28 mouse cellular contexts compared by ENCODE assay signal in genomic region chr10:117726888-117727385, GRCm38 (mm10). TPM values are rescaled to one million over a fixed set of nuclear protein-coding genes. Genes with fewer than 3 reads are reported as not detected.
"Had no signal": no experiment of that assay in that cellular context is flagged by ENCODE, and none has a peak within 500 bp of the region (broad histone marks: within the 10 kb centered on the region; RNA-seq: fewer than 3 reads in every experiment).

No protein-coding gene starts in this region.

- DNase-seq: cerebellum, adult 8-10 months; cerebellum, adult 9-10 months; cerebellum, adult 9-11 months; cerebellum, postnatal 10 days; cerebellum, postnatal 14 days; cerebellum, postnatal 25 days; cerebellum, postnatal 36 days; embryo, embryonic 11 days; forebrain, postnatal 0 days; gastrocnemius, adult 2 months; gastrocnemius, postnatal 10 days; gastrocnemius, postnatal 14 days; gastrocnemius, postnatal 25 days; gastrocnemius, postnatal 36 days; heart, adult 11 months; heart, adult 18-20 months; heart, adult 2 months had no signal

- H3K36me3 ChIP-seq: embryonic facial prominence, embryonic 10.5 days; embryonic facial prominence, embryonic 12.5 days; embryonic facial prominence, embryonic 13.5 days; embryonic facial prominence, embryonic 15.5 days; forebrain, embryonic 10.5 days; forebrain, embryonic 12.5 days; forebrain, embryonic 15.5 days had no signal

- ATAC-seq: forebrain, embryonic 13.5 days; forebrain, embryonic 14.5 days; forebrain, embryonic 15.5 days; forebrain, embryonic 16.5 days; forebrain, postnatal 0 days had no signal

- H3K4me1 ChIP-seq: embryonic facial prominence, embryonic 12.5 days; embryonic facial prominence, embryonic 13.5 days; embryonic facial prominence, embryonic 15.5 days; forebrain, embryonic 10.5 days; forebrain, embryonic 12.5 days; forebrain, embryonic 13.5 days; forebrain, embryonic 15.5 days had no signal

- H3K4me2 ChIP-seq: embryonic facial prominence, embryonic 12.5 days; embryonic facial prominence, embryonic 13.5 days; embryonic facial prominence, embryonic 15.5 days; forebrain, embryonic 12.5 days; forebrain, embryonic 13.5 days; forebrain, embryonic 15.5 days had no signal

- H3K9ac ChIP-seq: embryonic facial prominence, embryonic 12.5 days; embryonic facial prominence, embryonic 13.5 days; embryonic facial prominence, embryonic 15.5 days; forebrain, embryonic 12.5 days; forebrain, embryonic 13.5 days; forebrain, embryonic 15.5 days; forebrain, postnatal 0 days had no signal

- H3K27me3 ChIP-seq: embryonic facial prominence, embryonic 12.5 days; embryonic facial prominence, embryonic 13.5 days; embryonic facial prominence, embryonic 15.5 days; forebrain, embryonic 12.5 days; forebrain, embryonic 13.5 days; forebrain, embryonic 15.5 days had no signal

- H3K9me3 ChIP-seq: embryonic facial prominence, embryonic 10.5 days; embryonic facial prominence, embryonic 12.5 days; embryonic facial prominence, embryonic 13.5 days; embryonic facial prominence, embryonic 15.5 days; forebrain, embryonic 10.5 days; forebrain, embryonic 12.5 days; forebrain, embryonic 13.5 days; forebrain, embryonic 15.5 days had no signal

- H3K4me3 ChIP-seq: embryonic facial prominence, embryonic 10.5 days; embryonic facial prominence, embryonic 12.5 days; embryonic facial prominence, embryonic 13.5 days; embryonic facial prominence, embryonic 15.5 days; erythroblast, embryonic 14.5 days; forebrain, embryonic 10.5 days; forebrain, embryonic 12.5 days; forebrain, embryonic 13.5 days; forebrain, embryonic 15.5 days; gastrocnemius, adult 2 months; heart, adult 2 months had no signal

- H3K27ac ChIP-seq: embryonic facial prominence, embryonic 10.5 days; embryonic facial prominence, embryonic 12.5 days; embryonic facial prominence, embryonic 13.5 days; embryonic facial prominence, embryonic 15.5 days; forebrain, embryonic 10.5 days; forebrain, embryonic 12.5 days; forebrain, embryonic 13.5 days; forebrain, embryonic 15.5 days; gastrocnemius, adult 2 months; heart, adult 2 months had no signal

RNA-seq across cellular contexts. Expression of gene Slc35e3, which starts 19.2 kb away (rescaled TPM):
- polyA plus RNA-seq: erythroblast, embryonic 14.5 days had no signal
